Mouse (Mus musculus) embryonic fibroblast, embryonic 13.5 days (primary cell): ENCODE measurements around the gene Tnpo3.

Experiments used
- CTCF ChIP-seq: IDR thresholded peaks from 2 replicates; pipeline ENCODE4 v1.5.1; 2011; ENCODE audit warnings: mild to moderate bottlenecking, control low read depth, low read length, moderate library complexity, borderline replicate concordance; ENCODE audit not compliant: insufficient read depth
- POLR2A ChIP-seq: IDR thresholded peaks from 2 replicates; pipeline ENCODE4 v1.6.1; 2011; ENCODE audit warnings: low read depth, mild to moderate bottlenecking, control low read depth, low read length, moderate library complexity

- TF ChIP-seq POLR2A (no peak), CTCF (no peak)
These were observed 57.2 kb downstream of the Tnpo3 start for GRCm38 (mm10) chr6:29552526-29552925.
